Mouse (Mus musculus): Measurements from ENCODE around the gene Lrrtm4. TPM values are rescaled to one million over a fixed set of nuclear protein-coding genes. Genes with fewer than 3 reads are reported as not detected.

The Lrrtm4 gene
- polyA plus RNA-seq, 1 experiment from 2014 or later, result 19.9 TPM

DNA sequence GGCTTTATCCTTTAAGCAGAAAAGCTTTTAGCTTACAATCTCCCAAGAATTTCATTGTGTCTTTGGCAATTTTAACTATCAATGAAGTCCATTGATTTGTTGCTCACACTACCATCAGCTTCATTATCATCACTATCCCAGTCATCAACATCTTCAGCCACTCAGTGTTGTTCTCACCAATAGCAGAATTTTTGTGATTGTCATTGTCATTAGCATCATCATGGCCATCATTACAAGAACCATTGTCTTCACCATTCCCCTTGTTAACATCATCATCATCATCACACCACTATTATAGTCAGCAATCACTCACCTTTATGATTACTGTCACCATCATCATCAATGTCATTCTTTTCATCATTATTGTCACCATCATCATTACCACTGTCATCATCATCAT lies 344.9 kb downstream of the Lrrtm4 start:
- Histone ChIP-seq H3K9ac (ENCODE audit: low read depth, low read length) (no peak overlapping the region), H3K9me3 (ENCODE audit: control insufficient read depth, low read length) (no peaks in the 10 kb centered on the region), H3K4me3 (ENCODE audit: low read length) (no peak overlapping the region), H3K4me1 (ENCODE audit: control insufficient read depth, insufficient read depth, low read depth, low read length) (no peaks in the 10 kb centered on the region), H3K27ac (ENCODE audit: low read depth, low read length) (no peak overlapping the region), H3K4me2 (ENCODE audit: low read length) (no peak overlapping the region), H3K27me3 (replicated peaks; ENCODE audit: control insufficient read depth, insufficient read depth, low read length) (no peaks in the 10 kb centered on the region), H3K36me3 (ENCODE audit: control insufficient read depth, insufficient read depth, low read length) (no peaks in the 10 kb centered on the region)
- ATAC-seq, result no peak

DNA sequence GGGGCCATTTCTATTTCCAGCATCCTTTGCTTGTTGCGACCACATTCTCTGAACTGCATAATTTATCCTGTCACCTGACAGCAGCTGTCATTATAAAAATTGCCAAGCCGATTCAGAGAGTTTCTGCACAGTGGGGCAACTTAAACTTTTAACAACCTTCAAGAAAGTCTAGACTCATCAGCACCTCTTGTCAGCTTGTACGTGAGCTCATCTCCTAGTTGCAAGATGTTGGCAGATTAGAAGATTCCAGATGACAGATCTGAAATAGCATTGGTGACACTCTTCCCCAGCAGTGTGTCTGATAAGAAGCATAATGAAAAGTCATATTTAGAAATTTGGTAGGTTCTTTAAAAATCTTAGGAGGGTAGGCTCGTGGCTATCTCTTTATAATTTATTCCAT lies 347.9 kb downstream of the Lrrtm4 start:
- H3K4me2 ChIP-seq (ENCODE audit: low read length), result no peak overlapping the region
- no peaks in the 10 kb centered on the region for H3K9me3 ChIP-seq (ENCODE audit: control insufficient read depth, low read length)
- no peak for ATAC-seq
- no peaks in the 10 kb centered on the region for H3K27me3 ChIP-seq (replicated peaks; ENCODE audit: control insufficient read depth, insufficient read depth, low read length)
- H3K4me3 ChIP-seq (ENCODE audit: low read length), result no peak overlapping the region
- no peak overlapping the region for H3K27ac ChIP-seq (ENCODE audit: low read depth, low read length)
- no peaks in the 10 kb centered on the region for H3K4me1 ChIP-seq (ENCODE audit: control insufficient read depth, insufficient read depth, low read depth, low read length)
- 79% methylated on average over 4 of the region's 4 CpGs for WGBS
- H3K36me3 ChIP-seq (ENCODE audit: control insufficient read depth, insufficient read depth, low read length), result no peaks in the 10 kb centered on the region
- H3K9ac ChIP-seq (ENCODE audit: low read depth, low read length), result no peak overlapping the region

DNA sequence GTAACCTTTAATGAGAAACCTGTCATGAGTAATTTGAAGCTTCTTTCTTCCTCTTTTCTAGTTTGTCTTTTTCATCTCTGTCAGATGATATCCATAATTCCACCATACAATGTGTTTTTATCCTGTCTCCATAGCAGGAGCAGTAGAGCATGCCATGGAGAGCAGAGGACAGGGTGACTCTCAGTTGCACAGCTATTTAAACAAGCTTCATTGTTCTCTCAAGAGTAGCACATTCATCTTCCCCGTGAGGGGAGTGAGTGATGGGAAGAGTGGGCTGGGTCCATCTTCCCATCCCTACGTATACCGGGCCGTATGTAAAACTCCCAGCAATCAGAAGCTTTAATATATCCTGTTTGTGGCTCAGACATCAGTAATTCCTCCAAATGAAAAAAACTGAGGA lies 370.9 kb downstream of the Lrrtm4 start:
- H3K4me3 ChIP-seq (ENCODE audit: low read length), result no peak overlapping the region
- H3K27me3 ChIP-seq (replicated peaks; ENCODE audit: control insufficient read depth, insufficient read depth, low read length), result no peaks in the 10 kb centered on the region
- H3K4me2 ChIP-seq (ENCODE audit: low read length), result no peak overlapping the region
- no peak for ATAC-seq
- no peaks in the 10 kb centered on the region for H3K4me1 ChIP-seq (ENCODE audit: control insufficient read depth, insufficient read depth, low read depth, low read length)
- no peaks in the 10 kb centered on the region for H3K9me3 ChIP-seq (ENCODE audit: control insufficient read depth, low read length)
- no peaks in the 10 kb centered on the region for H3K36me3 ChIP-seq (ENCODE audit: control insufficient read depth, insufficient read depth, low read length)
- H3K9ac ChIP-seq (ENCODE audit: low read depth, low read length), result no peak overlapping the region
- WGBS, result 23% methylated on average over 4 of the region's 4 CpGs
- no peak overlapping the region for H3K27ac ChIP-seq (ENCODE audit: low read depth, low read length)

DNA sequence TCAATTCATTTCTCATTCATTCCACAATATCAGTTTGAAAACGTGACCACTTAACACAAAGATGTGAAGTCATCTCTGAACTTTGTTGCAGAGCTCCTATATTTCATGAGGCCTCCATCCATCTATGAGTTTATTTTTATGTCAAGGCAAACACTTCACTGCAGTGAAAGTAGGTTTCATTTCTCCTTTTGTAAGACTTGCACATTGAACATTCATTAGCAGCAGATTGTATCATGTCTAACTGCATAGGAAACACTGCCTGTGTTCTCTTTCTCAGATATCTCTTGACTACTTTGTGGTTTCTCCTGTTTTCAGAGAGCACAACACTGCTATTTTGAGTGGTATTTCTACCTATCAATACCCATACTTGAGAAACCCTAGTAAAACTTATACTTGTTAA lies 388.1 kb downstream of the Lrrtm4 start:
- Histone ChIP-seq H3K27ac (ENCODE audit: low read depth, low read length) (no peak overlapping the region), H3K9ac (ENCODE audit: low read depth, low read length) (no peak overlapping the region), H3K27me3 (replicated peaks; ENCODE audit: control insufficient read depth, insufficient read depth, low read length) (no peaks in the 10 kb centered on the region), H3K4me2 (ENCODE audit: low read length) (no peak overlapping the region), H3K9me3 (ENCODE audit: control insufficient read depth, low read length) (no peaks in the 10 kb centered on the region), H3K4me1 (ENCODE audit: control insufficient read depth, insufficient read depth, low read depth, low read length) (no peaks in the 10 kb centered on the region), H3K36me3 (ENCODE audit: control insufficient read depth, insufficient read depth, low read length) (no peaks in the 10 kb centered on the region), H3K4me3 (ENCODE audit: low read length) (no peak overlapping the region)
- 82% methylated on average over 1 of the region's 1 CpGs for WGBS
- no peak for ATAC-seq

DNA sequence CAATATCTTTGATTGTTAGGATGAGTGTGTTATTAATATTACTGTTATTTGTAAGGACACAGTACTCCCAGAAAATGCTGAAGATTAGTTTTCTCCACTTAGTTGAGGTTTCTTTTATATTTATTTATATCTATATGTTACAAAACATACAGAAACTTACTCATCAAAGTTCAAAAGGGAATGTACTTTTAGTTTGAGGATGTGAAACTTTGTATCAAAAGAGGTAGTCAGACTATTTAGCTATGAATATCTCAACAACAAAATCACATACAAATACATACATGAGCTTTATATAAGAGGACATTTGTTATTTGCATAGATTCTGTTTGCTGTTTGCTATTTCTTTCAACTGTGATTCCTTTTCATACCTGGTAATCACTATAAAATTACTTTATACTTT lies 421.5 kb downstream of the Lrrtm4 start:
- no peak for ATAC-seq
- Histone ChIP-seq H3K27ac (ENCODE audit: low read depth, low read length) (no peak overlapping the region), H3K9me3 (ENCODE audit: control insufficient read depth, low read length) (no peaks in the 10 kb centered on the region), H3K4me1 (ENCODE audit: control insufficient read depth, insufficient read depth, low read depth, low read length) (no peaks in the 10 kb centered on the region), H3K9ac (ENCODE audit: low read depth, low read length) (no peak overlapping the region), H3K4me3 (ENCODE audit: low read length) (no peak overlapping the region), H3K36me3 (ENCODE audit: control insufficient read depth, insufficient read depth, low read length) (no peaks in the 10 kb centered on the region), H3K4me2 (ENCODE audit: low read length) (no peak overlapping the region), H3K27me3 (replicated peaks; ENCODE audit: control insufficient read depth, insufficient read depth, low read length) (no peaks in the 10 kb centered on the region)

DNA sequence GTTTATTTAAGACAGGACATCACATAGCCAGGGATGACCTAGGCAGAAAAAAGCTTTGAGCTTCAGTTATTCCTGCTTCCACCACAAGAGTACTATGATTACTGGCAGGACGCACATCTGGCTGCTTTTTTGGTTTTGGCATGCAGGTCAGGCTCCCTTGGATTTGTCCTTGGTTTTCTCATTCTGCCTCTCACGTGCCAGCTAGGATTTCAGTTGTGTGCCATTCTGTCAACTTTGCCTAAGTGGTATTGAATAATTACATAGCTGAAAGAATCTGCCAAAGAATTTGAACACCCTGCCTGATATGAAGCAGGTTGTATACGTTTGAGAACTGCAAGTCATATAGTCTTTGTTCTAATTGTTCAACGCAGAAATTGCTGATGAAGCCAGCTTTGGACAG lies 451.9 kb downstream of the Lrrtm4 start:
- WGBS, result 69% methylated on average over 4 of the region's 4 CpGs
- Histone ChIP-seq H3K27ac (ENCODE audit: low read depth, low read length) (no peak overlapping the region), H3K4me1 (ENCODE audit: control insufficient read depth, insufficient read depth, low read depth, low read length) (no peaks in the 10 kb centered on the region), H3K4me3 (ENCODE audit: low read length) (no peak overlapping the region), H3K9me3 (ENCODE audit: control insufficient read depth, low read length) (no peaks in the 10 kb centered on the region), H3K9ac (ENCODE audit: low read depth, low read length) (no peak overlapping the region), H3K27me3 (replicated peaks; ENCODE audit: control insufficient read depth, insufficient read depth, low read length) (no peaks in the 10 kb centered on the region), H3K36me3 (ENCODE audit: control insufficient read depth, insufficient read depth, low read length) (no peaks in the 10 kb centered on the region), H3K4me2 (ENCODE audit: low read length) (no peak overlapping the region)
- no peak for ATAC-seq

DNA sequence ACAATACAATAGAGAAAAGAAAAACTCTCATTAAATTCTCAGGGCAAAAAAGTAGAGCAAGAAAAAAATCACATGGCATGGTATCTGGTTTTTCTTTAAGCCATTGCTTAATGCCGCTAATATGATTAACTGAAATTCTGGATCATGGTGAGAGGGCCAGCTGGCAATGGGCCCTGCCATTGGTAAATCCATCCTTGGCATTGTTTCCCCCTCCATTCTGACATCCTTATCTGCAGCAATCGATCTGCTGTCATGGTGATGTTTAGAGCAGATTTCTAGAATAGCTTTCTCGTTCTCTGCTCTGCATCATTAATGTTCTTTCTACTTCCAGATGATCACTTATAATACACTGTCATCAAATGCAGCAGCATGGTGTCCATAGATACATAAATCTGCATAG lies 457.5 kb downstream of the Lrrtm4 start:
- H3K9ac ChIP-seq (ENCODE audit: low read depth, low read length), result no peak overlapping the region
- no peaks in the 10 kb centered on the region for H3K9me3 ChIP-seq (ENCODE audit: control insufficient read depth, low read length)
- H3K4me1 ChIP-seq (ENCODE audit: control insufficient read depth, insufficient read depth, low read depth, low read length), result no peaks in the 10 kb centered on the region
- ATAC-seq, result peak; percentile 42
- H3K27ac ChIP-seq (ENCODE audit: low read depth, low read length), result no peak overlapping the region
- no peaks in the 10 kb centered on the region for H3K27me3 ChIP-seq (replicated peaks; ENCODE audit: control insufficient read depth, insufficient read depth, low read length)
- no peak overlapping the region for H3K4me2 ChIP-seq (ENCODE audit: low read length)
- no peaks in the 10 kb centered on the region for H3K36me3 ChIP-seq (ENCODE audit: control insufficient read depth, insufficient read depth, low read length)
- 63% methylated on average over 3 of the region's 3 CpGs for WGBS
- H3K4me3 ChIP-seq (ENCODE audit: low read length), result no peak overlapping the region

DNA sequence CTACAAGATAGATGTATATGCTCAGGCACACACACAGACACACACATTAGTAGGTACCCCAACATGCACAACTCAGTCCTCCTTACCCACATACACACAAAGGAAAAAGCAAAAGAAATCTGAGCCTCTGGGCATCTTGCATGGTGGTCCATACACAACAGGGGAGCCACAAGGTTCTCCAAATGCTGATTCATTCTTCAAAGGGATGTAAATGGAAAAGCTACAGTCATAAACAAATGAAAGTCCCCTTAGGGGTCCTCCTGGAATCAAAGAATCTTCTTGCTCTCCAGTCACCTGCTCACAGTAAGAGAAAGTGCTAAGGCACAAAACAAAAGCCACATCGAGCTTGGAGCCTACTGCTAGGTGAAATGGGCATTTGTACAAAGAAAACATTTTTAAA lies 526.3 kb downstream of the Lrrtm4 start:
- WGBS, result 17% methylated on average over 1 of the region's 1 CpGs
- ATAC-seq, result no peak
- Histone ChIP-seq H3K27ac (ENCODE audit: low read depth, low read length) (no peak overlapping the region), H3K4me1 (ENCODE audit: control insufficient read depth, insufficient read depth, low read depth, low read length) (no peaks in the 10 kb centered on the region), H3K9ac (ENCODE audit: low read depth, low read length) (no peak overlapping the region), H3K27me3 (replicated peaks; ENCODE audit: control insufficient read depth, insufficient read depth, low read length) (no peaks in the 10 kb centered on the region), H3K4me3 (ENCODE audit: low read length) (no peak overlapping the region), H3K4me2 (ENCODE audit: low read length) (no peak overlapping the region), H3K9me3 (ENCODE audit: control insufficient read depth, low read length) (no peaks in the 10 kb centered on the region), H3K36me3 (ENCODE audit: control insufficient read depth, insufficient read depth, low read length) (no peaks in the 10 kb centered on the region)

DNA sequence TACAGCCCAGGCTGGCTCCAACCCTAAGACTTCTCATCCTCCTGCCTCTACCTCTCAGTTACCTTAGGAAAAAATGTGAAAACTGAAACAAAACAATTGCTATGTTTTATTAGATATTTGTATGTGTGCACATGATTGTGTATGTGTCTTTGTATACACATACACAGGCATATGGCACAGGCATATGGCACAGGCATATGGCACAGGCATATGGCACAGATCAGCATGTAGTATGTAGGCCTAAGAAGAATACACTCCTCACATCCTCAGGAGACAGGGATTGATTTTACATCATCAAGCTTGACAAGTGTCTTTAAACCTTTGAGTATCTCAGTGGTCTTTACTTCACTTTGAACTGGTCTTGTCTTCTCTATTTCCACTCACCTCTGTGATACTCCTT lies 531.2 kb downstream of the Lrrtm4 start:
- H3K27ac ChIP-seq (ENCODE audit: low read depth, low read length), result no peak overlapping the region
- H3K9me3 ChIP-seq (ENCODE audit: control insufficient read depth, low read length), result no peaks in the 10 kb centered on the region
- H3K4me2 ChIP-seq (ENCODE audit: low read length), result no peak overlapping the region
- H3K36me3 ChIP-seq (ENCODE audit: control insufficient read depth, insufficient read depth, low read length), result no peaks in the 10 kb centered on the region
- no peaks in the 10 kb centered on the region for H3K4me1 ChIP-seq (ENCODE audit: control insufficient read depth, insufficient read depth, low read depth, low read length)
- H3K9ac ChIP-seq (ENCODE audit: low read depth, low read length), result no peak overlapping the region
- H3K27me3 ChIP-seq (replicated peaks; ENCODE audit: control insufficient read depth, insufficient read depth, low read length), result no peaks in the 10 kb centered on the region
- ATAC-seq, result no peak
- no peak overlapping the region for H3K4me3 ChIP-seq (ENCODE audit: low read length)

DNA sequence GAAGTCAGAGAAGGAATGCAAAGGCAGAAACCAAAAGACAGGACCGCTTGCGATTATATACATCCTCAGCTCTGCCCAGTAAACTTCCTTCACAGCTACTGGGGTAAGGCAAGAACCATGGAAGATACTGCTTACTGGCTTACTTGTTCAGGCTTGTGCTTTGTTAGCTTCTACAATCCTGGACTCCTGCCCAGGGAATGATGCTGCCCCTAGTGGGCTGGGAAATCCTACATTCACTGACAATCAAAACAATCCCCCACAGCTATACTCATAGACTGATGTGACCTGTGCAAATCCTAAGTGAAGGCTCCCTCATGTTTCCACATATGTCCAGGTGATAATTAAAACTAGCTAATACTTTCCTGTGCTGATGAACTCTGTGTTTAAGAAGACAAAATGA lies 534.7 kb downstream of the Lrrtm4 start:
- Histone ChIP-seq H3K9ac (ENCODE audit: low read depth, low read length) (no peak overlapping the region), H3K4me2 (ENCODE audit: low read length) (no peak overlapping the region), H3K9me3 (ENCODE audit: control insufficient read depth, low read length) (no peaks in the 10 kb centered on the region), H3K27ac (ENCODE audit: low read depth, low read length) (no peak overlapping the region), H3K36me3 (ENCODE audit: control insufficient read depth, insufficient read depth, low read length) (no peaks in the 10 kb centered on the region), H3K27me3 (replicated peaks; ENCODE audit: control insufficient read depth, insufficient read depth, low read length) (no peaks in the 10 kb centered on the region), H3K4me3 (ENCODE audit: low read length) (no peak overlapping the region), H3K4me1 (ENCODE audit: control insufficient read depth, insufficient read depth, low read depth, low read length) (no peaks in the 10 kb centered on the region)
- no peak for ATAC-seq
- 100% methylated on average over 2 of the region's 2 CpGs for WGBS

Data from hindbrain, embryonic 16.5 days (tissue).